Mouse (Mus musculus): ENCODE data around the gene Eif4e1b. TPM values are rescaled to one million over a fixed set of nuclear protein-coding genes. Genes with fewer than 3 reads are reported as not detected.
A peak's percentile ranks its signal among the peaks of the same experiment; 100 is the strongest.

Eif4e1b gene
- total and polyA plus RNA-seq, 3 experiments = not detected

GRCm38 (mm10) chr13:54797356-54797755 lies 13.6 kb downstream of the Eif4e1b start:
- TF ChIP-seq POLR2A (IDR thresholded peaks at IDR 0.05; ENCODE audit: insufficient read depth, low read depth, low read length) (no peak), CTCF (IDR thresholded peaks at IDR 0.05) (peak; percentile 91)
- Histone ChIP-seq H3K79me2 (replicated peaks; ENCODE audit: control insufficient read depth, insufficient read depth, low read length) (no peaks in the 10 kb centered on the region), H3K27me3 (ENCODE audit: control insufficient read depth, insufficient read depth, low read length) (no peaks in the 10 kb centered on the region), H3K36me3 (ENCODE audit: control insufficient read depth, insufficient read depth, low read length) (no peaks in the 10 kb centered on the region), H3K4me1 (ENCODE audit: control insufficient read depth, insufficient read depth, low read length) (no peaks in the 10 kb centered on the region; the same call in 1 of the 2 replicates), H3K9ac (ENCODE audit: low read depth, low read length) (no peak overlapping the region), H3K27ac (no peak overlapping the region), H3K4me3 (no peak overlapping the region)
- WGBS = 43% methylated on average over 4 of the region's 4 CpGs
- intact Hi-C loops (cut with DNase I) = no loop called here
- peak in 1 of 2 experiments; percentile 33 for DNase-seq

- H3K27ac ChIP-seq = no peak overlapping the region
- H3K4me1 ChIP-seq (ENCODE audit: control insufficient read depth, insufficient read depth, low read length) = no peaks in the 10 kb centered on the region; the same call in 1 of the 2 replicates
- no peak overlapping the region for H3K9ac ChIP-seq (ENCODE audit: low read depth, low read length)
- WGBS = 71% methylated on average over 16 of the region's 16 CpGs
- H3K36me3 ChIP-seq (ENCODE audit: control insufficient read depth, insufficient read depth, low read length) = no peaks in the 10 kb centered on the region
- DNase-seq = no peak
- intact Hi-C loops (cut with DNase I) = loop anchor here (2.0 kb wide), 1 partner anchor 273 kb away; no protein-coding TSS in a partner anchor
- H3K27me3 ChIP-seq (ENCODE audit: control insufficient read depth, insufficient read depth, low read length) = no peaks in the 10 kb centered on the region
- TF ChIP-seq EP300 (IDR thresholded peaks at IDR 0.05; ENCODE audit: insufficient read depth, low read depth, low read length) (no peak), POLR2A (IDR thresholded peaks at IDR 0.05; ENCODE audit: insufficient read depth, low read depth, low read length) (no peak), CTCF (IDR thresholded peaks at IDR 0.05) (no peak)
- H3K79me2 ChIP-seq (replicated peaks; ENCODE audit: control insufficient read depth, insufficient read depth, low read length) = no peaks in the 10 kb centered on the region
- no peak overlapping the region for H3K4me3 ChIP-seq
Observed at GRCm38 (mm10) chr13:54797861-54798643, 14.3 kb downstream of the Eif4e1b start.

- H3K4me1 ChIP-seq (ENCODE audit: control insufficient read depth, insufficient read depth, low read length) = no peaks in the 10 kb centered on the region; the same call in 1 of the 2 replicates
- H3K4me3 ChIP-seq = no peak overlapping the region
- DNase-seq = no peak
- H3K27me3 ChIP-seq (ENCODE audit: control insufficient read depth, insufficient read depth, low read length) = no peaks in the 10 kb centered on the region
- intact Hi-C loops (cut with DNase I) = loop anchor here (1.0 to 2.0 kb wide), 2 partner anchors 272 to 380 kb away; no protein-coding TSS in a partner anchor
- no peaks in the 10 kb centered on the region for H3K79me2 ChIP-seq (replicated peaks; ENCODE audit: control insufficient read depth, insufficient read depth, low read length)
- H3K36me3 ChIP-seq (ENCODE audit: control insufficient read depth, insufficient read depth, low read length) = no peaks in the 10 kb centered on the region
- TF ChIP-seq EP300 (IDR thresholded peaks at IDR 0.05; ENCODE audit: insufficient read depth, low read depth, low read length) (no peak), CTCF (IDR thresholded peaks at IDR 0.05) (no peak), POLR2A (IDR thresholded peaks at IDR 0.05; ENCODE audit: insufficient read depth, low read depth, low read length) (no peak)
- H3K27ac ChIP-seq = no peak overlapping the region
- 49% methylated on average over 10 of the region's 10 CpGs for WGBS
- no peak overlapping the region for H3K9ac ChIP-seq (ENCODE audit: low read depth, low read length)
Observed at GRCm38 (mm10) chr13:54798740-54799139, 14.9 kb downstream of the Eif4e1b start.

GRCm38 (mm10) chr13:54799701-54800100 lies 15.9 kb downstream of the Eif4e1b start:
- peak; percentile 98; the same call in 1 of the 2 replicates for TF ChIP-seq CTCF (IDR thresholded peaks at IDR 0.05)
- no peak for TF ChIP-seq POLR2A (IDR thresholded peaks at IDR 0.05; ENCODE audit: insufficient read depth, low read depth, low read length)
- TF ChIP-seq EP300 (IDR thresholded peaks at IDR 0.05; ENCODE audit: insufficient read depth, low read depth, low read length) = peak; percentile 76
- DNase-seq = peak; percentile 64 to 73
- no peak overlapping the region for H3K27ac ChIP-seq
- no peak overlapping the region for H3K9ac ChIP-seq (ENCODE audit: low read depth, low read length)
- intact Hi-C loops (cut with DNase I) = loop anchor here (1.0 to 2.0 kb wide), 2 partner anchors 271 to 379 kb away; no protein-coding TSS in a partner anchor
- H3K27me3 ChIP-seq (ENCODE audit: control insufficient read depth, insufficient read depth, low read length) = no peaks in the 10 kb centered on the region
- H3K36me3 ChIP-seq (ENCODE audit: control insufficient read depth, insufficient read depth, low read length) = no peaks in the 10 kb centered on the region
- no peak overlapping the region for H3K4me3 ChIP-seq
- H3K4me1 ChIP-seq (ENCODE audit: control insufficient read depth, insufficient read depth, low read length) = no peaks in the 10 kb centered on the region; the same call in 1 of the 2 replicates
- 3% methylated on average over 9 of the region's 9 CpGs for WGBS
- no peaks in the 10 kb centered on the region for H3K79me2 ChIP-seq (replicated peaks; ENCODE audit: control insufficient read depth, insufficient read depth, low read length)

- intact Hi-C loops (cut with DNase I) = no loop called here
Observed at GRCm38 (mm10) chr13:54800206-54800605, 16.4 kb downstream of the Eif4e1b start.

DNA sequence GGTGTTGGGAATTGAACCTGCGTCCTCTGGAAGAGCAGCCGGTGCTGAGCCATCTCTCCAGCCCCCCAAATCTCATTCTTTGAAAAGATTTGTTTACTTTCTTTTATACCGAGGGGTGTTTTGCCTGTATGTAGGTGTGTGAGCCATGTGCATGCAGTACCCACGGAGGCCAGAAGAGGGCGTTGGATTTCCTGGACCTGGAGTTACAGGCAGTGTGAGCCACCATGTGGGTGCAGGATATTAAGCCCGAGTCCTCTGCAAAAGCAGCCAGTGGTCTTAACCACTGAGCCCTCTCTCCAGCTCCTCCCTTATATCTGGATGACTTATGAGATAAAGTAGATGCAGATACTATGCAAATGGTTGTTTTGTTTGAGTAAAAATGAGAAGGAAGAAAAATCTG lies 19.2 kb downstream of the Eif4e1b start:
- Histone ChIP-seq H3K4me1 (ENCODE audit: control insufficient read depth, insufficient read depth, low read length) (no peaks in the 10 kb centered on the region; the same call in 1 of the 2 replicates), H3K4me3 (no peak overlapping the region), H3K27me3 (ENCODE audit: control insufficient read depth, insufficient read depth, low read length) (no peaks in the 10 kb centered on the region; the same call in 1 of the 2 replicates), H3K36me3 (ENCODE audit: control insufficient read depth, insufficient read depth, low read length) (no peaks in the 10 kb centered on the region), H3K27ac (no peak overlapping the region), H3K9ac (ENCODE audit: low read depth, low read length) (no peak overlapping the region), H3K79me2 (replicated peaks; ENCODE audit: control insufficient read depth, insufficient read depth, low read length) (no peaks in the 10 kb centered on the region)
- intact Hi-C loops (cut with DNase I) = no loop called here
- no peak for DNase-seq
- TF ChIP-seq CTCF (IDR thresholded peaks at IDR 0.05) (peak; percentile 28), EP300 (IDR thresholded peaks at IDR 0.05; ENCODE audit: insufficient read depth, low read depth, low read length) (no peak)
- 81% methylated on average over 6 of the region's 6 CpGs for WGBS

More at GRCm38 (mm10) chr13:54800206-54800605, 16.4 kb downstream of the Eif4e1b start:
- Histone ChIP-seq H3K4me1 (ENCODE audit: control insufficient read depth, insufficient read depth, low read length) (no peaks in the 10 kb centered on the region; the same call in 1 of the 2 replicates), H3K27ac (no peak overlapping the region), H3K36me3 (ENCODE audit: control insufficient read depth, insufficient read depth, low read length) (no peaks in the 10 kb centered on the region), H3K9ac (ENCODE audit: low read depth, low read length) (no peak overlapping the region), H3K79me2 (replicated peaks; ENCODE audit: control insufficient read depth, insufficient read depth, low read length) (no peaks in the 10 kb centered on the region), H3K27me3 (ENCODE audit: control insufficient read depth, insufficient read depth, low read length) (no peaks in the 10 kb centered on the region), H3K4me3 (no peak overlapping the region)
- 45% methylated on average over 4 of the region's 4 CpGs for WGBS
- no peak for TF ChIP-seq CTCF (IDR thresholded peaks at IDR 0.05)
- TF ChIP-seq POLR2A (IDR thresholded peaks at IDR 0.05; ENCODE audit: insufficient read depth, low read depth, low read length) = no peak
- TF ChIP-seq EP300 (IDR thresholded peaks at IDR 0.05; ENCODE audit: insufficient read depth, low read depth, low read length) = no peak
- no peak for DNase-seq
